Mouse (Mus musculus): Measurements from ENCODE around the gene Rasa3.

DNA sequence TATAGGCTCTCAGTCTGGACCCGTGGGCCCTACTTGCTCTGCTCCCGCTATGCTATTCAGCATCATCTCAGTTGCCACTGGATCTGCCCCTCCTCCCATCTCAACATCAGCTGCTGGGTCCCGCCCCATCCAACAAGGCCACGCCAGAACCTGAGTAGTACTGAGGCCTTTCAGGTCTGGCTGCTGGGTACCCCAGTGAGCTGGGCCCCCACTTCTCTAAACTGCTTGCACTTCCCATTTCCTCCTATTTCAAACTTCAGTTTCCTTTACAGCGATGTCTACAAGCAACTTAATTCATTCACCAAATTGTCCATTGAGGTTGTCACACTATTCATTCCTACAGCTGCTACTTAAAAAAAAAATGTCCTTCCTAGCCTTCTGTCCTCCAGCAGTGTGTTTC is 49.8 kb downstream of the Rasa3 start:
- TF ChIP-seq CTCF (IDR thresholded peaks at IDR 0.05; ENCODE audit: control insufficient read depth, insufficient read depth, insufficient read length) (no peak), MYOD1 (IDR thresholded peaks at IDR 0.05; ENCODE audit: control insufficient read depth, insufficient read length, low read depth) (no peak), MAX (IDR thresholded peaks at IDR 0.05) (no peak), USF1 (IDR thresholded peaks at IDR 0.05; ENCODE audit: low read depth) (no peak)
